Mouse (Mus musculus): ENCODE measurements around the gene Slc39a13. TPM values are rescaled to one million over a fixed set of nuclear protein-coding genes. Genes with fewer than 3 reads are reported as not detected.
"Not testable (repeated sequence)": the region's sequence is repeated elsewhere in the genome, so short reads cannot be mapped to it uniquely, and the experiment has no call there.

Gene Slc39a13
- polyA plus RNA-seq, 1 experiment, result 84.5 TPM

DNA sequence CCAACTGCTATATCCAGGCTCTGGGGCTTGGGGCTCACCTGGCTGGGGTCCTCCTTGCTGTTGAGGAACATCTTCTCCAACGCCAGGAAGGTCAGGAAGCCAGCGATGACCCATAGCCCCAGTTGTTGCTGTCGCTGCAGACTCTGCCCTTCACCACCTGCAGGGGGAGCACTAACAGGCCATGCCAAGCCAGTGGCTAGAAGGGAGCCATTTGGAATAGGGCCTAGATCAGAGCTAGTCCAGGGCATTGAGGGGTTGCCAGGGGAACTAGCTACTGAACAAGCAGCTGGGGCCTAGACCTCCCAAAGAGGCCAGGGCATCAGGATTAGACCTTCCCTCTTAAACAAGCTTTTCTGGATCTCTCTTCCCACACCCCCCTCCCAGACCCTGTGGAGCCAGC lies 4.7 kb downstream of the Slc39a13 start:
- no peak for DNase-seq (ENCODE audit: low read depth)

DNA sequence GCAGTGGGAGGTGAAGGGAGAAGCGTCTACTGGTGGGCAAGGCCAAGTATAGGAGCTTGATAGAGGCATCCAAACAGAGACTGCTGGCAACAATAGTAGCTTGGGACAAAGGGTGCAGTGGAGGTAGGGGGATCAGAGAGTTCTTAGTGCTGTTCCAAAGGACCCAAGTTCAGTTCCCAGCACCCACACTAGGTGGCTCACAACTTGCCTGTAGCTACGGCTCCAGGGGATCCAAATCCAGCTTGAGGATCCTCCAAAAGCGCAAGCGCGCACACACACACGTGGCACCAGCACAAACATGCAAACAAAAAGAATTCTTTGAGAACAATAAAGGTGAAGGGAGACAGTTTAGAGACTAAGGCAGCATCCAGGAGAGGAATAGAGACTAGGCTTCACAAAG lies 6.0 kb downstream of the Slc39a13 start:
- DNase-seq (ENCODE audit: low read depth), result no peak

GRCm38 (mm10) chr2:91062779-91063606 lies 7.2 kb downstream of the Slc39a13 start:
- no peak for DNase-seq (ENCODE audit: low read depth)

GRCm38 (mm10) chr2:91061849-91062481 lies 8.3 kb downstream of the Slc39a13 start:
- peak; percentile 58 for DNase-seq (ENCODE audit: low read depth)

- no peak for DNase-seq (ENCODE audit: low read depth)
Measured at GRCm38 (mm10) chr2:91060544-91061355, 9.5 kb downstream of the Slc39a13 start.

DNA sequence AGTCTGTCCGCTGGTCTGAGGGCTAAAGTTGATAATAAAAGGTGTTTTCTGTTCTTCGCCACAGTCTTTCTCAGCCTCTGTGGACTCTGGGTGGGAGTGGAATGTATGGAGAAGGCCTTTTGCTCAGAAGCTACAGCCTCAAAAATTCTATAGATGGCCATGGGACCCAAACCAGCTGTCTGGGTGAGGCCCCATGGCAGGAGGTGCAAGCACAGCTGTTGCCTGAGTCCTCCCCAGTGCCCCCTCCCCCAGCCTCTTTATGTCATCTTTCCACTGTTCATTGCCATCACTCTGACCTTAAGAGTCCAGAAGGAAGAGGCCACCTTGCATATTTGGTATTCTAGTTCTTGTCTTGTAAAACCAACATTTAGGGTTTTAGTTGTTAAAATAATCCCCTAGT lies 10.8 kb downstream of the Slc39a13 start:
- DNase-seq (ENCODE audit: low read depth), result no peak

GRCm38 (mm10) chr2:91058435-91058834 lies 11.8 kb downstream of the Slc39a13 start:
- no peak for DNase-seq (ENCODE audit: low read depth)

DNA sequence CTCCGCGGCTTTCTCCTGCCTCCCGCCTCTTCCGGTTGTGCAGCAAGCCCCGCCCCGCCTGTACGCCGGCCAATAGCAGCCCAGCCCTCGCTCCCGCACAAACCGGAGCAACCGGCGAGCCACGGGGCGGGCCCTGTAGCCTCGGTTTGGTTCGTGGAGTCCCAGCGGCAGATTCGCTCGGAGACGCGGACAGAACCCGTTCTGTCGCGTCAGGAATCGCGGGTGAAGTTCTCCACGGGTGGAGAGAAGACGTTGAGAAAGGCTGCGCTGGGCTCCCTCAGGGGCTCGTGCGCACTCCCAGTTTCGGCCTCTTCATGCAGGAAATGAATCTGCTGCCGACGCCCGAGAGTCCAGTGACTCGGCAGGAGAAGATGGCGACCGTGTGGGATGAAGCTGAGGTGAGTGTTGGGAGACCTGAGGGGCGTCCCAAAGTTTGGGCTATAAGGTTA lies 16.3 kb downstream of the Slc39a13 start, which contains the start of gene Psmc3:
Psmc3 (plus strand) TSS at position 76 of the 449 bp plus-strand sequence.
- DNase-seq (ENCODE audit: low read depth), result peak; percentile 42

DNA sequence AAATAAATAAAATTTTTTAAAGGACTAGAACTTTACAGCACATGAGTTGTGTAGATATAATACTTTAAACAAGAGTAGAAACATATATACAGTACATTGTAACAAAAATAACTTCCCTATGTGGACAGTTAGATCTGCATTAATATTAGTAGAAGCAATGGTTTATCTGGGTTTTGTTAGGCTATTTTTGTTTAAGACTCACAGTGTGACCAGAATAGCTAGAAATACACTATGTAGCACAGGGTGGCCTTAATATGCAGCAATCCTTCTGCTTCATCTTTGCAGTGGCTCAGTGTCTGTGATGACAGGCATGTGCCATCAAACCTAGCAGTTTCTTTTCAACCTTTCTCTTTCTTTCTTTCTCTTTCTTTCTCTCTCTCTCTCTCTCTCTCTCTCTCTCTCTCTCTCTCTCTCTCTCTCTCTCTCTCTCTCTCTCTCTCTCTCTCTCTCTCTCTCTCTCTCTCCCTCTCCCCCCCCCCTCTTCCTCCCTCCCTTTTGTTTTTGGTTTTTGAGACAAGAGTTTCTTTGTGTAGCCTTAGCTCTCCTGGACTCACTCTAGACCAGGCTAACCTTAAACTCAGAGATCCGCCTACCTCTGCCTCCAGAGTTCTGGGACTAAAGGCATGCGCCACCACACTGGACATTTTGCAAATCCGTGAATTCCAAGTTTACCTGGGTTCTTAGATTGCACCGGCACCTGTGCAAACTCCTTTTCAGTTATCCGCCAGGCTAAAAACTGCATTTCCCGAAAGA lies 16.9 kb downstream of the Slc39a13 start:
- no peak for DNase-seq (ENCODE audit: low read depth)

- DNase-seq (ENCODE audit: low read depth), result no peak
Measured at GRCm38 (mm10) chr2:91052752-91053151, 17.5 kb downstream of the Slc39a13 start.

- no peak for DNase-seq (ENCODE audit: low read depth)
Measured at GRCm38 (mm10) chr2:91051917-91052316, 18.3 kb downstream of the Slc39a13 start.

DNA sequence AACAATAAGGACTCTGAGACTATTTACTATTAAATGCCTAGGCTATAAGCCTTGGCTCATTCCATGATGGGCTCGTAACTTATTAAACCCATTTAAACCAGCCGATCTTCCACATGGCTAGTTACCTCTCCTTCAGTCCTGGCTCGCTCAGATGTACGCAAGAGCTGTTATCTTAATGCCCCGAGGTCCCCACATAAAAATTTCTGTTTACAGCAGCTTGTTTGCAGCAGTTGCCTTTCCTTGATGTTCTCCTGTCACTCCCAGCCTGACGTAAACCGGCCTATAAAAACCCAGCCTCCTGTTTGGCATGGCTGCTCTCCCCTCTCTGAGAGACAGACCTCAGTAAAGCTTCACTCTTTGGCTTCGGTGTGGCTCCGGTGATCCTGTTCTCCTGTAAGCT lies 22.9 kb downstream of the Slc39a13 start:
- DNase-seq (ENCODE audit: low read depth), result no peak

GRCm38 (mm10) chr2:91045805-91046204 lies 24.4 kb downstream of the Slc39a13 start:
- DNase-seq (ENCODE audit: low read depth), result not testable (repeated sequence)

- DNase-seq (ENCODE audit: low read depth), result no peak
Measured at GRCm38 (mm10) chr2:91044727-91045126, 25.5 kb downstream of the Slc39a13 start.

DNA sequence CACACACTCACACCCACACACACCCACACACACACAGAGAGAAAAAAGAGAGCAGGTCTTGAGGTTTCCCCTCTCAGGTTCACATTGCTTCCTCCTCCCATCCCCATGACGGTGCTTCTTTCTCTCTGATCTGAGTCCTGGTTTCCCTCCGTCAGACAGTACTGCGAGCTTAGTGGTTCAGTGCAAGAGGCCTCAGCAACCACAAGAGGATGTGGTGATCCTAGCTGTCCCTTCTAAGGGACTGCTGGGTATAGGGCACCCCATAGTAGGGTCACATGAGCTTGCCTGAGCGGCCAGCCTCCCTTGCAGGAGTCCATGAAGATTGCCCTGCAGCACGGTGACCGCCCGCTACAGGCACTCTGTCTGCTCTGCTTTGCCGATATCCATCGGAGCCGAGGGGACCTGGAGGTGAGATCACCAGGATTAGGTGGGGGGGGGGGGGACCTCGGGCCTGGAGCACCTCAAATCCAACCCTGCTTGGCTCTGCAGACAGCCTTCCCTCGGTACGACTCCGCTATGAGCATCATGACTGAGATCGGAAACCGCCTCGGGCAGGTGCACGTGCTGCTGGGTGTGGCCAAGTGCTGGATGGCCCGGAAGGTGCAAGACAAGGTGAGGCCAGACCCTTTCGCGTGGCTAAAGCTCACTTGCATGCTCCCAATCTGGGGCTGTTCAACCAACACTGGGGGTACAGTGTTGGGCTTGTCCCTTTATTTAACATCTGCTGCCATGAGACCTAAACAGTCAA lies 27.4 kb downstream of the Slc39a13 start:
- no peak for DNase-seq (ENCODE audit: low read depth)

GRCm38 (mm10) chr2:91041786-91042185 lies 28.4 kb downstream of the Slc39a13 start:
- DNase-seq (ENCODE audit: low read depth), result no peak

GRCm38 (mm10) chr2:91035385-91035784 lies 34.8 kb downstream of the Slc39a13 start, which contains the start of gene Rapsn:
Gene Rapsn, plus strand, starts transcription at chr2:91035620.
- DNase-seq (ENCODE audit: low read depth), result no peak

GRCm38 (mm10) chr2:91033000-91033399 lies 37.2 kb downstream of the Slc39a13 start:
- DNase-seq (ENCODE audit: low read depth), result no peak

- DNase-seq (ENCODE audit: low read depth), result no peak
Measured at GRCm38 (mm10) chr2:91031216-91031615, 39.0 kb downstream of the Slc39a13 start.

DNA sequence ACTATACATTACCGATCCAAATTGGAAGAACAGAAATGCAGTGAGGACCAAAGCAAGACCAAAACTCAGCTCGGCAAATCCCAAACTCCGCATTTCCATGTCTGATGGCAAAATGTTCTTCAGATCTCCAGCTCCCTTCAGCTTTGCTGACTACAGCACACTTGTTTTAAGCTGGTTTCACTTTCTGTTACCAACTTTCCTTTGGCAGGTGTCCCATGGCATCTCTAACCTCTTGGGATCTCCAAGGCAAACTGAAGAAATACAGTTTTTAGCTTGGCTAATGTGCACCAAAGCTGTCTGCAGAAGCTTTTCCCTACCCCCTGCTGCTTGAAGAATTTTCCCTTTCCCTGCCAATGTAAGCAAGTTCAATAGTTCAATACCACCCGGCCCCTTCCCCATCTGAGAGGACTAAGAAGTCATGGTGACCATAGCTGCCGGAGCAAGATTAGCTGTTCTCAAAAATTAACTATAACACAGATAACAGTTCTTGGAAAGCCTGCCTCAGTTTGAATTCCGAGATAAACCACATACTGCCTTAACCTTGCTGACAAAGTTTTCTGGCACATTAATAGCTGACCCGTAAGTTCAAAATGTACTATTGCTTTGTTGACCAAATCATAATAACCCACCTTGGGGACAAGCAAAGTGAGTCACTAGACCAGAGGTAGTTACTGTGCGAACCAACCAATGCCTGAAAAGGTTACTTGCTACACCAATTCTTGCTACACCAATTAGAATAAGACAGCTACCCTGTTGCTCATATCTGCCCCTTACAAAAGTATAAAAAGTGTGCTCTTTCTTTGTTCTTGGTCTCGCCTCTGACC lies 42.6 kb downstream of the Slc39a13 start:
- DNase-seq (ENCODE audit: low read depth), result no peak

All from gonadal fat pad, adult 2 months (tissue).